Mouse (Mus musculus): ENCODE results near the gene Olfr1097. TPM values are rescaled to one million over a fixed set of nuclear protein-coding genes. Genes with fewer than 3 reads are reported as not detected.

Gene Olfr1097
- polyA plus RNA-seq (2015; fragmentation: Nextera tagmentation; extraction: Ambion mirVana): not detected in 2 replicates

DNA sequence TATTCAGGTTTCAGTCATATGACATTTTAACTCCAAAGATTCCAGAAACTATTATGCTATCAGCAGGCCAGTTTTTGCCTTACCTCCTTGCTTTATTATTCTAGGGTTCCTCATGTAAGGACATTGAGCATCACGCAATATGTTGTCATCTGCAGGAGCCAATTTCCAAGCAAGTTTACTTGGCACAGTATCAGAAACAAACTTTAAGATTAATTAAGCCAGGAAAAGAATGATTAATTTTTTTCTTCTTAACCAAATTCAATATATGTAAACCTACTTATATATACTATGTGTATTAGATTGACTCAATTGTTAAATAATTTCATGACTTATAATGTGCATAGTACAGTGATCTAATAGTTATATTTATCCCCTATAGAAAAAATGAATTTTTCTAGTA, at the start of gene Olfr1097:
Olfr1097 (minus strand) TSS at position 101 of the 400 bp plus-strand sequence.
- Histone ChIP-seq H3K4me2 (no peak within 1 kb of the TSS), H3K4me1 (replicated peaks) (no peaks in the 10 kb centered on the region), H3K36me3 (no peaks in the 10 kb centered on the region), H3K9me3 (no peaks in the 10 kb centered on the region), H3K27ac (no peak within 1 kb of the TSS), H3K27me3 (no peaks in the 10 kb centered on the region), H3K4me3 (no peak within 1 kb of the TSS), H3K9ac (no peak within 1 kb of the TSS)
- no peak for ATAC-seq (ENCODE audit: low FRiP score)
- WGBS: 94% methylated on average over 1 of the region's 1 CpGs

DNA sequence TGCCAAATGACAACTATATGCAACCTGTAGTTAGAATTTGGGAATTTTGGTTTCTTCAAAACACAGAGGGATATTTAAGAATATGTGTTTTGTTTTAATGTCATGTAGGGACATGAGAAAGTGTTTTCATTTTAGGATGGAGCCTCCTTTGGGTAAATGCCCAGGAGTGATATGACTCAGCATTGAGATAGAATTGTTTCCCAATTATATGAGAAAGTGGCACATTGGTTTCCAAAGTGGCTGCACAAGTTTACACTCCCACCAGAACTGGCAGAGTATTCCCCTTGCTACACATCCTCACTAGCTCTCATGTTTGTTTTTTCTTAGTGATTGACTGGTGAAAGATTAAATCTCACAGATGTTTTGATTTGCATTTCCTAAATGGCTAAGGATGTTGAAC, 34.5 kb upstream of the Olfr1097 start:
- Histone ChIP-seq H3K4me2 (no peak overlapping the region), H3K36me3 (no peaks in the 10 kb centered on the region), H3K9me3 (no peaks in the 10 kb centered on the region), H3K4me3 (no peak overlapping the region), H3K27me3 (no peaks in the 10 kb centered on the region), H3K27ac (no peak overlapping the region), H3K9ac (no peak overlapping the region), H3K4me1 (replicated peaks) (no peaks in the 10 kb centered on the region)
- ATAC-seq (ENCODE audit: low FRiP score): no peak

DNA sequence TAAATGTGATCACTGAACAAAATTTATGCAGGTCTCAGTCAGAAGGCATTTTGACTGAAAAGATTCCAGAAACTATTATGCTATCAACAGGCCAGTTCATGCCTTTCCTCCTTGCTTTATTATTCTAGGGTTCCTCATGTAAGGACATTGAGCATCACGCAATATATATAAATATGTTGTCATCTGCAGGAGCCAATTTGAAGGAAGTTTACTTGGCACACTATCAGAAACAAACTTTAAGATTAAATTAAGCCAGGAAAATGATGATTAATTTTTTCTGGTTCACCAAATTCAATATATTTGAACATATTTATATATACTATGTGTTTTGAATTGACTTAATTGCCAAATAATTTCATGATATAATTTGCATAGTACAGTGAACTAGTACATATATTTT, 32.4 kb upstream of the Olfr1097 start, which contains the start of gene Olfr1098:
Olfr1098 (minus strand) TSS at position 101 of the 400 bp plus-strand sequence.
- 100% methylated on average over 1 of the region's 1 CpGs for WGBS

DNA sequence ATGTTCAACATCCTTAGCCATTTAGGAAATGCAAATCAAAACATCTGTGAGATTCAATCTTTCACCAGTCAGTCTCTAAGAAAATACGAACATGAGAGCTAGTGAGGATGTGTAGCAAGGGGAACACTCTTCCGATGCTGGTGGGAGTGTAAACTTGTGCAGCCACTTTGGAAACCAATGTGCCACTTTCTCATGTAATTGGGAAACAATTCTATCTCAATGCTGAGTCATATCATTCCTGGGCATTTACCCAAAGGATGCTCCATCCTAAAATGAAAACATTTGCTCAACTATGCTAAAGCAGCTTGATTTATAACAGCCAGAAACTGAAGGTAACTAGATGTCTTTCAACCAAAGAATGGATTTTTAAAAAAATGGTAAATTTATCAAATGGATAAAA, 13.6 kb upstream of the Olfr1097 start:
- Histone ChIP-seq H3K9ac (no peak overlapping the region), H3K9me3 (no peaks in the 10 kb centered on the region), H3K4me3 (no peak overlapping the region), H3K27me3 (no peaks in the 10 kb centered on the region), H3K4me2 (no peak overlapping the region), H3K36me3 (no peaks in the 10 kb centered on the region), H3K4me1 (replicated peaks) (no peaks in the 10 kb centered on the region), H3K27ac (no peak overlapping the region)
- ATAC-seq (ENCODE audit: low FRiP score): no peak
- WGBS: 91% methylated on average over 2 of the region's 2 CpGs

More for the DNA sequence above, 32.4 kb upstream of the Olfr1097 start, which contains the start of gene Olfr1098:
- Histone ChIP-seq H3K9me3 (no peaks in the 10 kb centered on the region), H3K4me1 (replicated peaks) (no peaks in the 10 kb centered on the region), H3K36me3 (no peaks in the 10 kb centered on the region), H3K27ac (no peak within 1 kb of the TSS), H3K4me2 (no peak within 1 kb of the TSS), H3K9ac (no peak within 1 kb of the TSS), H3K4me3 (no peak within 1 kb of the TSS), H3K27me3 (no peaks in the 10 kb centered on the region)
- ATAC-seq (ENCODE audit: low FRiP score): no peak

DNA sequence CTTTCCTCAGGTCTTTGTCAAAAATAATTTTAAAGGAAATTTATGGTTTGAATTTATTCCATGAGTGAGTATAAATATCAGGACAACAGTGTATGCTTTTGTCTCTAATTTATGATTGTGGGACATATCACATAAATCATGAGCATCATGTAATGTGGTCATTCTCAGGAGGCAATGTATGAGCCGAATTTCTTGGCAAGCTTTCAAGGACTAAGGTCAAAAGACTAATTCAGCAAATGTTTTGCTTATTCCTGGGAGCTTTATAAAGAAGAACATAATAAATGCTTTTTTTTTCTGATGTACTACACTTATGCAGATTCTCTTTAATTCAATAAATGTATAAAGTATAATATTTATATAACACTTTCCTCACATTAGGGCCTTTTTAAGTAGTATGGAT, 17.3 kb downstream of the Olfr1097 start, which contains the start of gene Gm13723:
Gm13723 (minus strand) TSS at position 101 of the 400 bp plus-strand sequence.
- Histone ChIP-seq H3K36me3 (no peaks in the 10 kb centered on the region), H3K27ac (no peak within 1 kb of the TSS), H3K4me2 (no peak within 1 kb of the TSS), H3K9me3 (no peaks in the 10 kb centered on the region), H3K4me3 (no peak within 1 kb of the TSS), H3K27me3 (no peaks in the 10 kb centered on the region), H3K9ac (no peak within 1 kb of the TSS), H3K4me1 (replicated peaks) (no peaks in the 10 kb centered on the region)
- WGBS: 53% methylated on average over 1 of the region's 1 CpGs
- no peak for ATAC-seq (ENCODE audit: low FRiP score)

DNA sequence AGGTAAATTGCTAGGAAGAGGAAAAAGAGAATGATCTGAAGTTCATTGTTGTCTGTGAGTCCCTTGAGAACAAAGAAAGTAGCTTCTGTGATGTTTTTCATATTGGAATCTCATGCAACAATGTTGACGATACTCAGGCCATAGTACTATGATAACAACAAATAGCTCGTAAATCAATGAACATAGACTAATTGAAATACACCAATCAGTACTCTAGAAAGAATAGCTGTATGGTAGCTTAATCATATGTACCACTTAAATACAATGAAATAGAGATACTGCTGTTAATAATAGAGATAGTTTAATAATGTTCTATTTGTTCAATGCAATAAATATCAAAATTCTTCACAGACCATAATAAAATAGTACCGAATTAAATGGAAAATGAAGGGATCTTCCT, 40.4 kb downstream of the Olfr1097 start, which contains the start of gene Olfr1095:
Olfr1095 (minus strand) TSS at position 101 of the 400 bp plus-strand sequence.
- H3K4me3 ChIP-seq: no peak within 1 kb of the TSS
- H3K9me3 ChIP-seq: no peaks in the 10 kb centered on the region
- H3K27ac ChIP-seq: no peak within 1 kb of the TSS
- H3K4me1 ChIP-seq (replicated peaks): no peaks in the 10 kb centered on the region
- H3K27me3 ChIP-seq: no peaks in the 10 kb centered on the region
- no peaks in the 10 kb centered on the region for H3K36me3 ChIP-seq
- H3K4me2 ChIP-seq: no peak within 1 kb of the TSS
- H3K9ac ChIP-seq: no peak within 1 kb of the TSS
- 92% methylated on average over 3 of the region's 3 CpGs for WGBS
- no peak for ATAC-seq (ENCODE audit: low FRiP score)

Other genes with a start within 250 kb of the Olfr1097 start
- not detected in 2 replicates for gene Olfr1085, start 230.2 kb downstream of the Olfr1097 start, polyA plus RNA-seq (2015; fragmentation: Nextera tagmentation; extraction: Ambion mirVana)
- gene Olfr1086, start 212.1 kb downstream of the Olfr1097 start, polyA plus RNA-seq (2015; fragmentation: Nextera tagmentation; extraction: Ambion mirVana): not detected in 2 replicates
- not detected in 2 replicates for gene Olfr1087, start 193.8 kb downstream of the Olfr1097 start, polyA plus RNA-seq (2015; fragmentation: Nextera tagmentation; extraction: Ambion mirVana)
- gene Olfr1089, start 158.5 kb downstream of the Olfr1097 start, polyA plus RNA-seq (2015; fragmentation: Nextera tagmentation; extraction: Ambion mirVana): not detected in 2 replicates
- gene Olfr1090, start 133.2 kb downstream of the Olfr1097 start, polyA plus RNA-seq (2015; fragmentation: Nextera tagmentation; extraction: Ambion mirVana): not detected in 2 replicates
- gene Olfr1093, start 109.7 kb downstream of the Olfr1097 start, polyA plus RNA-seq (2015; fragmentation: Nextera tagmentation; extraction: Ambion mirVana): not detected in 2 replicates
- not detected in 2 replicates for gene Olfr141, start 82.2 kb downstream of the Olfr1097 start, polyA plus RNA-seq (2015; fragmentation: Nextera tagmentation; extraction: Ambion mirVana)
- gene Olfr1094, start 67.6 kb downstream of the Olfr1097 start, polyA plus RNA-seq (2015; fragmentation: Nextera tagmentation; extraction: Ambion mirVana): not detected in 2 replicates
- gene Olfr1095, start 40.5 kb downstream of the Olfr1097 start, polyA plus RNA-seq (2015; fragmentation: Nextera tagmentation; extraction: Ambion mirVana): not detected in 2 replicates
- not detected in 2 replicates for gene Gm13723, start 17.4 kb downstream of the Olfr1097 start, polyA plus RNA-seq (2015; fragmentation: Nextera tagmentation; extraction: Ambion mirVana)
- not detected in 2 replicates for gene Olfr1098, start 32.3 kb upstream of the Olfr1097 start, polyA plus RNA-seq (2015; fragmentation: Nextera tagmentation; extraction: Ambion mirVana)
- gene Olfr1099, start 68.5 kb upstream of the Olfr1097 start, polyA plus RNA-seq (2015; fragmentation: Nextera tagmentation; extraction: Ambion mirVana): not detected in 2 replicates
- not detected in 2 replicates for gene Olfr1100, start 87.7 kb upstream of the Olfr1097 start, polyA plus RNA-seq (2015; fragmentation: Nextera tagmentation; extraction: Ambion mirVana)
- gene Olfr1101, start 99.0 kb upstream of the Olfr1097 start, polyA plus RNA-seq (2015; fragmentation: Nextera tagmentation; extraction: Ambion mirVana): not detected in 2 replicates
- not detected in 2 replicates for gene Olfr1102, start 106.2 kb upstream of the Olfr1097 start, polyA plus RNA-seq (2015; fragmentation: Nextera tagmentation; extraction: Ambion mirVana)
- gene Olfr1104, start 134.9 kb upstream of the Olfr1097 start, polyA plus RNA-seq (2015; fragmentation: Nextera tagmentation; extraction: Ambion mirVana): not detected in 2 replicates
- gene Olfr1105, start 144.3 kb upstream of the Olfr1097 start, polyA plus RNA-seq (2015; fragmentation: Nextera tagmentation; extraction: Ambion mirVana): not detected in 2 replicates
- not detected in 2 replicates for gene Olfr1106, start 160.1 kb upstream of the Olfr1097 start, polyA plus RNA-seq (2015; fragmentation: Nextera tagmentation; extraction: Ambion mirVana)
- gene Olfr1107, start 183.6 kb upstream of the Olfr1097 start, polyA plus RNA-seq (2015; fragmentation: Nextera tagmentation; extraction: Ambion mirVana): not detected in 2 replicates
- gene Olfr1109, start 203.8 kb upstream of the Olfr1097 start, polyA plus RNA-seq (2015; fragmentation: Nextera tagmentation; extraction: Ambion mirVana): not detected in 2 replicates
- not detected in 2 replicates for gene Olfr259, start 222.4 kb upstream of the Olfr1097 start, polyA plus RNA-seq (2015; fragmentation: Nextera tagmentation; extraction: Ambion mirVana)
- not detected in 2 replicates for gene Olfr1110, start 248.1 kb upstream of the Olfr1097 start, polyA plus RNA-seq (2015; fragmentation: Nextera tagmentation; extraction: Ambion mirVana)

All from hindbrain, embryonic 13.5 days (tissue).